Comparison of ENCODE assay signal across 8 mouse cellular contexts in the genomic region with DNA sequence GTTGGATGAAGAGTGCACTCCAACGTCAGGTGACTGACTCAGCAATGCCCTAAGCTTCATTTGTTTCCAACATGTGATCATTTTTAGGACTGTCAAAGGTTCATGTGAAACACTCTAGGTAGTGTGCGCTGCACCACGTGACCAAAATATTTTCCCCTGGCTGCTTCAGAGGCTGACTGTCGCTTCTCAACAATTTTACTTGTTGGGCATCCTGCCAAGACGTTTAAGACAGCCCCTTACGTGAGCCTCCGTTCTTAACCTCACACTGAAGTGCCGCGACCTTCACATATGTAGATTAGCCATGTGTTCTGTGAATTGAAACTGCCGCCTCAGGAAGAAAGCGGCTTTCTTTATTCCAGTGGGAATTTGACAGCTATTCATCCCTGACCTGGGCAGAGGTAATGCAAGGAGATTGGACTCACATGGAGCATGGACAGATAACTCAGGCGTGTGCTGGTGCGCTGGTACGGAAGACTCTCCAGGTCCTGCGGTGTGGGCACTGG. TPM values are rescaled to one million over a fixed set of nuclear protein-coding genes. Genes with fewer than 3 reads are reported as not detected.
DNase-seq lines count a peak whose midpoint lies in the region; ATAC-seq lines count a peak whose summit lies in the region.

No protein-coding gene starts in this region.

- no peaks in the 10 kb centered on the region for H3K9me3 ChIP-seq in liver, embryonic 11.5 days (ENCODE audit: control insufficient read depth, low read length)
- no peaks in the 10 kb centered on the region for H3K9me3 ChIP-seq in stomach, embryonic 15.5 days

- H3K9ac ChIP-seq in liver, embryonic 11.5 days (ENCODE audit: low read depth, low read length) = no peak overlapping the region
- H3K9ac ChIP-seq in stomach, embryonic 15.5 days = no peak overlapping the region

- no peaks in the 10 kb centered on the region for H3K27me3 ChIP-seq in liver, embryonic 11.5 days (replicated peaks; ENCODE audit: control insufficient read depth, insufficient read depth, low read length)
- H3K27me3 ChIP-seq in stomach, embryonic 15.5 days (replicated peaks) = no peaks in the 10 kb centered on the region

- no peak overlapping the region for H3K27ac ChIP-seq in liver, embryonic 11.5 days (ENCODE audit: low read depth, low read length)
- H3K27ac ChIP-seq in stomach, embryonic 15.5 days = no peak overlapping the region

- DNase-seq in liver = peak; percentile 3
- DNase-seq in liver, embryonic 11.5 days (ENCODE audit: low spot score) = no peak
- DNase-seq in forelimb bud, embryonic 11.5 days (ENCODE audit: low read depth, low spot score) = peak; percentile 62
- DNase-seq in kidney, adult 18-20 months = peak; percentile 71
- no peak for DNase-seq in gastrocnemius, postnatal 25 days
- no peak for DNase-seq in layer of hippocampus, adult 9-11 months

- no peaks in the 10 kb centered on the region for H3K36me3 ChIP-seq in liver, embryonic 11.5 days (ENCODE audit: control insufficient read depth, insufficient read depth, low read length)
- H3K36me3 ChIP-seq in stomach, embryonic 15.5 days = no peaks in the 10 kb centered on the region

- no peak overlapping the region for H3K4me2 ChIP-seq in liver, embryonic 11.5 days
- peak overlapping the region; percentile 28; the same call in 1 of the 2 replicates for H3K4me2 ChIP-seq in stomach, embryonic 15.5 days

- 59% methylated on average over 15 of the region's 15 CpGs for WGBS in liver, embryonic 11.5 days
- 24% methylated on average over 15 of the region's 15 CpGs for WGBS in stomach, embryonic 15.5 days

- H3K4me1 ChIP-seq in liver, embryonic 11.5 days (replicated peaks; ENCODE audit: control insufficient read depth, insufficient read depth, low read length) = peaks cover 48% of the 10 kb centered on the region
- peaks cover 70% of the 10 kb centered on the region for H3K4me1 ChIP-seq in stomach, embryonic 15.5 days

- ATAC-seq in liver, embryonic 11.5 days (replicated peaks; ENCODE audit: low FRiP score) = no peak
- peak; percentile 44 for ATAC-seq in megakaryocyte, adult 5-6 weeks (ENCODE audit: poor library complexity, severe bottlenecking)
- peak; percentile 43 for ATAC-seq in stomach, embryonic 15.5 days (ENCODE audit: insufficient read depth, low FRiP score, low read depth)

- H3K4me3 ChIP-seq in liver, embryonic 11.5 days (ENCODE audit: low read depth, low read length) = no peak overlapping the region
- H3K4me3 ChIP-seq in stomach, embryonic 15.5 days (replicated peaks) = no peak overlapping the region

RNA-seq across cellular contexts. Expression of a gene that starts 13.1 kb away (rescaled TPM):
- polyA plus RNA-seq in liver, embryonic 11.5 days (2014; fragmentation: Nextera tagmentation; extraction: Ambion mirVana) = 8.1 and 9.1 TPM in 2 replicates
- total RNA-seq in megakaryocyte, adult 5-6 weeks (2015) = 23.0 and 28.1 TPM in 2 replicates
- total RNA-seq in megakaryocyte, adult 5-6 weeks (2017) = 15.2 and 19.0 TPM in 2 replicates
- polyA plus RNA-seq in stomach, embryonic 15.5 days (2015; fragmentation: Nextera tagmentation; extraction: Ambion mirVana) = 11.2 and 11.4 TPM in 2 replicates
- total RNA-seq in gastrocnemius, postnatal 25 days (2021) = 10 to 100 TPM; 29.2 to 29.7 TPM

Comparison
In these comparisons a context has a peak if more than half of its experiments do, and no peak if none do; other contexts are left out.
1. DNase-seq: peak in liver (single experiment), forelimb bud, embryonic 11.5 days (single experiment) and kidney, adult 18-20 months (single experiment); none in liver, embryonic 11.5 days (single experiment), gastrocnemius, postnatal 25 days (single experiment) and layer of hippocampus, adult 9-11 months (single experiment).